Mouse (Mus musculus) intestine, embryonic 14.5 days (tissue): ENCODE results near the gene Lrtm1. TPM values are rescaled to one million over a fixed set of nuclear protein-coding genes. Genes with fewer than 3 reads are reported as not detected.

Source experiments
- ATAC-seq: fragments of 200-750 bp; cut with Nextera tagmentation; replicated peaks from 2 replicates; pipeline ENCODE4 v1.8.0; 2017; ENCODE audit warnings: low read depth, moderate number of reproducible peaks, moderate TSS enrichment, moderate library complexity; ENCODE audit not compliant: low FRiP score, low TSS enrichment
- DNase-seq: peaks from one replicate; pipeline ENCODE4 v3.0.0-alpha.2; 2018; ENCODE audit warnings: low spot score
- H3K27ac ChIP-seq: fragments of 300-500 bp; sonication (generic); 2 replicates; pipeline ENCODE4 v1.5.1; 2014; ENCODE audit warnings: low read depth, mild to moderate bottlenecking, control low read depth
- H3K27me3 ChIP-seq: fragments of 300-500 bp; sonication (generic); replicated peaks from 2 replicates; pipeline ENCODE4 v1.6.1; 2014; ENCODE audit warnings: low read length, control low read depth; ENCODE audit not compliant: control insufficient read depth, insufficient read depth
- H3K36me3 ChIP-seq: fragments of 300-500 bp; sonication (generic); 2 replicates; pipeline ENCODE4 v1.6.1; 2014; ENCODE audit warnings: low read length, control low read depth; ENCODE audit not compliant: control insufficient read depth, insufficient read depth
- H3K4me1 ChIP-seq: fragments of 300-500 bp; sonication (generic); replicated peaks from 2 replicates; pipeline ENCODE4 v1.6.1; 2014; ENCODE audit warnings: low read length, control low read depth, mixed read lengths; ENCODE audit not compliant: control insufficient read depth, insufficient read depth
- H3K4me2 ChIP-seq: fragments of 300-500 bp; sonication (generic); 2 replicates; pipeline ENCODE4 v1.6.1; 2014; ENCODE audit warnings: low read length
- H3K4me3 ChIP-seq: fragments of 300-500 bp; sonication (generic); 2 replicates; pipeline ENCODE4 v1.5.1; 2014; ENCODE audit warnings: low read depth, low read length, control low read depth, mixed read lengths
- H3K9ac ChIP-seq: fragments of 300-500 bp; sonication (generic); 2 replicates; pipeline ENCODE4 v1.6.1; 2014; ENCODE audit warnings: mild to moderate bottlenecking, low read length
- H3K9me3 ChIP-seq: fragments of 300-500 bp; sonication (generic); 2 replicates; pipeline ENCODE4 v1.6.1; 2016; ENCODE audit warnings: low read length, control low read depth; ENCODE audit not compliant: control insufficient read depth
- WGBS: fragments of 180-500 bp; shearing (Covaris S2); extraction: QIAGEN DNeasy Blood & Tissue Kit; methylation state at CpG from one replicate; pipeline ENCODE4 v1.1.7; 2014; 5-methylcytosine and 5-hydroxymethylcytosine counted together
- polyA plus RNA-seq: library from polyadenylated mRNA; unstranded; fragments of >200 nt; fragmentation: Nextera tagmentation; extraction: Ambion mirVana; gene quantifications from 2 replicates; pipeline ENCODE4 v1.2.1, GENCODE M21; 2014

Gene Lrtm1
- polyA plus RNA-seq, 1 experiment from 2014 or later, result not detected

DNA sequence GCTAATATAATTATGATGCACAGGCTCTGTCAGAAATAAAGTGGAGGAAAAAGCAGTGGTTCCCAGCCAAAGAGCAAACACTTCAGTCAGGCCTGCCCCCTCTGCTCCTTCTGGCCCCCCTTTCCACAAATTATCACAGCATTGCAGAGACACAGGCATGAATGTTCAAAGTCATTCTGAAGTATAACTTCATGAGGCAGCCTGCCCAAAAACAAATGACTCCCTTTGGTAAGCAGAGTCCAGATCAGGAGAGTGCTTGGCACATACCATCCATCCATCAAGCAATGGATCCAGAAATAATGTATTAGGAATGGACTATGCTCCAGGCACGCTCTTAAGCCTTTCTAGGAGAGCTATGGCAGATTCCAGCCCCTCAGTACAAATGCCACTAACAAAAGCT is 24.3 kb downstream of the Lrtm1 start:
- no peak overlapping the region for H3K9ac ChIP-seq
- H3K27ac ChIP-seq, result no peak overlapping the region
- no peak for ATAC-seq
- 50% methylated on average over 1 of the region's 1 CpGs for WGBS
- H3K36me3 ChIP-seq, result no peaks in the 10 kb centered on the region
- no peak overlapping the region for H3K4me2 ChIP-seq
- DNase-seq, result no peak
- no peaks in the 10 kb centered on the region for H3K9me3 ChIP-seq
- H3K27me3 ChIP-seq, result no peaks in the 10 kb centered on the region
- no peak overlapping the region for H3K4me3 ChIP-seq
- no peaks in the 10 kb centered on the region for H3K4me1 ChIP-seq

DNA sequence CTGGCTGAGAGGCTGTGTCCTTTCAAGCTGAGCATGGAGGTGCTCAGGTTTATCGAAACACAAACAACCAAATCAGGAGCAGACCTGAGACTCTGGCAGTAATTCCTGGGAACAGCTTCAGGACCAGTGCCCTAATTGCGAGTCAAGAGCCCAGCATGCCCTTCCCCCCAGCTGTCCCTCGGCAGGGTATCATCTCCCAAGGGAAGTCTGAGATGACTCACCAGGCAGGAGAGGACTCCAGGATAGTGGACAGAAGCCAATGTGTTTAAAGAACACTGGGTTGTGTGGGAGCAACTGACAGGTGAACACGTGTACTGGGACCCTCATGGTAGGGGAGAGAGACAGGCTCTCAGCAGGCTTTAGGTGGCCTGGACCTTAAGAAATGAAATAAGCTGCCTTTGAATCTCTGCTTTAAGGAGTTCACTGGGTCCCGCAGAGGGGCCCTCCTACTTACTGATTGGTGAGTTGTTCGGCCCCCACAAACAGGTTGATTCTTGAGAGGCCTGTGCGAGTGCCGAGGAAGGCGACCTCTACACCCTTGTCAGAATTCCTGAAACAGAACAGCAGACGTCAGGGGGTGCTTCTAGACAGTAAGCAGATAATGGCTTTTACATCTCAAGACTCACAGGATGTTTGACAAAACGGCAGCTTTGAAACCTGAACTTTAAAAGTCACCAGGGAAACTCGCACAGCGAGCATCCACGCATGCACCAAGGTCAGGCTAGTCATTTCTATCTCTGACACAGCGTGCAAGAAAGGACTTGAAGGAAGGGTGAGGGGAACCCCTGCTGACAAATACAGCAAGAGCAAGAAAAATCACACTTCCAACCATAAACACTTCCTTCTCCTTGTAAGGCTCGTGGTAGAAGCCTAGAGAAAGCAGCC is 34.2 kb downstream of the Lrtm1 start:
- DNase-seq (no peak), ATAC-seq (no peak)
- Histone ChIP-seq H3K27me3 (no peaks in the 10 kb centered on the region), H3K4me3 (no peak overlapping the region), H3K4me1 (0 out of 2 replicates have a peak, but pooled peaks cover 5% of the 10 kb centered on the region), H3K36me3 (no peaks in the 10 kb centered on the region), H3K4me2 (no peak overlapping the region), H3K9ac (no peak overlapping the region), H3K27ac (no peak overlapping the region), H3K9me3 (no peaks in the 10 kb centered on the region)
- 29% methylated on average over 16 of the region's 16 CpGs for WGBS

DNA sequence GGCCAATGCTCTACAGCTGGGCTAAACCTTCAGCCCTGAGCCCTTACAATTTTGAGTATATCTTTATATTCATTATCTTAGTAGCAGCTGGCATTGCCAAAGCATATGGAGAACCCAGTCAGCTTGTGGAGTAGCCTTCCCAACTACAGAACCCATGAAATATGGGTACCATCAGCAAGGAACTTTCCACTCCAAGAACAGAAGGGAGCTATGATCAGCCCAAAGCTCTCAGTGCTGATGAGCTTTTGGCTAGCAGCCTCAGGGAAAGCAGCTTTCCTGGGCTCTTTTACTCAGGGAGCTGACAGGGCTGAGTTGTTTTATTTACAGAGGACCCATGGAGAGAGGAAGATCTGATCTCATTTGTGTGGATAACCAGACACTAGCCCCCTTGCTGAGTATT is 42.7 kb downstream of the Lrtm1 start:
- no peaks in the 10 kb centered on the region for H3K36me3 ChIP-seq
- ATAC-seq (no peak), DNase-seq (no peak)
- H3K9ac ChIP-seq, result no peak overlapping the region
- no peaks in the 10 kb centered on the region for H3K27me3 ChIP-seq
- H3K9me3 ChIP-seq, result no peaks in the 10 kb centered on the region
- H3K4me2 ChIP-seq, result no peak overlapping the region
- no peak overlapping the region for H3K27ac ChIP-seq
- H3K4me1 ChIP-seq, result no peaks in the 10 kb centered on the region
- no peak overlapping the region for H3K4me3 ChIP-seq

DNA sequence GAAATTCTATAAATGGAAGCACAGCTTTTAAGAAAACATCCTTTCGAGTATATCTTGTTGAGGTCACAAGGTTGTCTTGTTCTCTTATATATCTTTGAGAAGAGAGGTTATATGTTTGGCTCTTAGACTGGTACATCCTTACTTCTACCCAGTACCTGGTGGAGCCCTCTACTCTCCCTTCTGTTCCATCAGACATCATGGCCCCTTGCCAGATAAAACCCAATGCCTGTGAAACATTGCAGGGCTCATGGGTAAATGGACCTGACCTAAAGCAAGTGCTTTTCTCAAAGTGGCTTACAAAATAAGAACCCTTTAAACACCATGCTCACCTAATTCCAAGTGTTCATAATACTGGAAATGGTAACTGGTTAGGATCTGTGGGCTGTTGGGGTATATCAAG is 43.5 kb downstream of the Lrtm1 start:
- ATAC-seq (no peak), DNase-seq (no peak)
- Histone ChIP-seq H3K4me1 (no peaks in the 10 kb centered on the region), H3K27me3 (no peaks in the 10 kb centered on the region), H3K27ac (no peak overlapping the region), H3K4me2 (no peak overlapping the region), H3K9me3 (no peaks in the 10 kb centered on the region), H3K36me3 (no peaks in the 10 kb centered on the region), H3K9ac (no peak overlapping the region), H3K4me3 (no peak overlapping the region)
- 83% methylated on average over 1 of the region's 1 CpGs for WGBS

DNA sequence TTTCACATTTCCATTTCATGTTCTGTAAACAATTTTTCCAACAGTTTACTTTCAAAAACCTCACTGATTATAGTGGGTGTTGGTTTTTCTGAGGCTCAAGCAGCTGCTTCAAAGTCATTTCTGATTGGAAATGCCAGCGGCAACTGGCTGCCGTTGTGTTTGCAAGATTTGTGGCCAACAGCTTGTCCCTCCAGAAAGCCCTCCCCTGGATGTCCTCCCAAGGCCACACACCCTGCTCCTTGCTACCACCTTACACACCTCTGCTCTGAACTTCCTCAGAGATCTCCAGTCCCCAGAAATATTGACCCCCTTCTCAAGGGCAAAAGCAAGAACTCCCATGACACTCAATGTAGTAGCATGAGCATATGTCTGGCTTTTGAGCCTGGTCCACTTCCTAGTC is 44.7 kb downstream of the Lrtm1 start:
- no peak overlapping the region for H3K4me3 ChIP-seq
- DNase-seq, result no peak

DNA sequence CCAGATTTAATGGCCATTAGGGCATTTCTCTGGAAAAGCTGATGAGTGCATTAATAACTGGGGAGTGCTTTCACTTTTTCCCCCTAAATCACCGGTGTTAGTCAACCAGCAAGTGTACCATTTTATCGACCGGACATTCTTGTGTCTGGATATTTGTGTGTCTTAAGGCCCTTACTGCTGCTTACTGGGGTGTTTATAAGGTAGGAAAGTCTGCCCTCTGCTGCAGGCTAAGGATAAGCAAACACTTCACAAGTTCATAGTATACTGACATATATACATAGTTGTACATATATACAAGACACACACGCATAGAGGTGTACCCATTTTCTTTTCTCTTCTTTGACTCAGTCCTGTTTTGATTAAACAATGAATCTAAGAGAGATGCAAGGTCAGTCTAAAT is 55.7 kb downstream of the Lrtm1 start:
- Histone ChIP-seq H3K27ac (no peak overlapping the region), H3K9ac (no peak overlapping the region), H3K4me3 (no peak overlapping the region), H3K36me3 (no peaks in the 10 kb centered on the region), H3K4me1 (no peaks in the 10 kb centered on the region), H3K27me3 (no peaks in the 10 kb centered on the region), H3K4me2 (no peak overlapping the region), H3K9me3 (no peaks in the 10 kb centered on the region)
- no peak for DNase-seq
- 59% methylated on average over 4 of the region's 4 CpGs for WGBS
- ATAC-seq, result no peak

More for the DNA sequence above, 44.7 kb downstream of the Lrtm1 start:
- Histone ChIP-seq H3K4me2 (no peak overlapping the region), H3K36me3 (no peaks in the 10 kb centered on the region), H3K9me3 (no peaks in the 10 kb centered on the region), H3K27ac (no peak overlapping the region), H3K4me1 (no peaks in the 10 kb centered on the region), H3K27me3 (no peaks in the 10 kb centered on the region), H3K9ac (no peak overlapping the region)
- no peak for ATAC-seq
- WGBS, result 87% methylated on average over 2 of the region's 2 CpGs

DNA sequence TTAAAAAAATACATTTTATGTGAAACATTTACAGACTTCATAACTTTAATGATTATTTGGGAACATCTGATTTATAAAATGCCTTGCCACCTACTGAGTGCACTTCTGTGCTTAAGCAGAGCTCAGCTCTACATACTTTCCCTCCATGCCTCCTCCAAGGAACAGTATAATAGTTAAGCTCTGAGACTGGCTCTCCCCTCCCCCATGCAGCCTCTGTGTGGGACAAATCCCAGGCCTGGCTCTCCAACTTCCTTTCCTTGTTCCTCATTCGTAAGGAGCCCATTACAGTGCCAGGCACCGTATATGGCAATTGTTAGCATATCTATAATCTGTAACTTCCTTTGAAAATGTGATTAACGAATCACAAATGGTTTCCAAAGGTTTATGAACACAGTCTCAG is 59.4 kb downstream of the Lrtm1 start:
- no peaks in the 10 kb centered on the region for H3K4me1 ChIP-seq
- ATAC-seq (no peak), DNase-seq (no peak)
- no peaks in the 10 kb centered on the region for H3K27me3 ChIP-seq
- no peak overlapping the region for H3K9ac ChIP-seq
- no peak overlapping the region for H3K27ac ChIP-seq
- H3K36me3 ChIP-seq, result no peaks in the 10 kb centered on the region
- H3K9me3 ChIP-seq, result no peaks in the 10 kb centered on the region
- 40% methylated on average over 3 of the region's 3 CpGs for WGBS
- H3K4me3 ChIP-seq, result no peak overlapping the region
- H3K4me2 ChIP-seq, result no peak overlapping the region

DNA sequence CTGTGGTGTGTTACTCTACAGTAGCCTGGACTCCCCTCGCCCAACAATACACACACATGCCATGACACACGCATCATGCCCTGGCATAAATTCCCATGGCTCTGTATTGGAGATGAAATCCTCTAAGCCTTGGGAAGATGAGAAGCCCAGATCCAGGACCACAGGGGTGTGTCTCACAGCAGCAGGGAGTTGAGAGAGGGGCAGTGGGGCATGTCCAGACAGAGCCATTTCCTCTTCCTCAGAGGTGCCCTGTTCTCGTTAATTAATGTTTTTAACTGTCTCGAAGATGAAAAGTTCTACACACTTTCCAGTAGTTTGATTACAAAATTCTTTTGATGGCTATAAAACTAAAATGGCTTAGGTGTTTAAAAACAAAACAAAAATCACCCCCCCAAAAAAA is 62.2 kb downstream of the Lrtm1 start:
- ATAC-seq, result no peak
- Histone ChIP-seq H3K27ac (no peak overlapping the region), H3K9ac (no peak overlapping the region), H3K27me3 (no peaks in the 10 kb centered on the region), H3K4me1 (no peaks in the 10 kb centered on the region), H3K4me2 (no peak overlapping the region), H3K36me3 (no peaks in the 10 kb centered on the region), H3K4me3 (no peak overlapping the region), H3K9me3 (no peaks in the 10 kb centered on the region)
- 86% methylated on average over 4 of the region's 4 CpGs for WGBS
- DNase-seq, result no peak

DNA sequence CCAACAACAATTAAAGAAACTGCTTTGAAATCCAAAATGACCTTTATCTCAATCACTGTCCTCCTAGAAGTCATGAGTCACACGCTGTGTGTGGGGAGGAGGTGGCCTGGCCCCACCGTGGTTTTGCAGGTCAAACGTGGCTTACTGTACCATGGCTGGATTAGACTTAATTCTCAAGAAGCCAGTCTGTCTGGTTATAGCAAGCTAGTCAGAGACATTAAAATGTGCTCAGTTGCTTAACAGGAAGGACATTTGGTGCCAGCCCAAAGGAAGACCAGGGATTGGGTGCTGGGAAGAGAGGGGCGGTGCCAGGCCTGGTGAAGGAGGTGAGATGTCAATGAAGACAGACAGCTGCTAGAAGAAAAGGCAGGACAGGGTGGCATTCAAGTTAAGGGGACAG is 62.6 kb downstream of the Lrtm1 start:
- H3K27me3 ChIP-seq, result no peaks in the 10 kb centered on the region
- no peaks in the 10 kb centered on the region for H3K9me3 ChIP-seq
- H3K9ac ChIP-seq, result no peak overlapping the region
- no peak for DNase-seq
- no peak overlapping the region for H3K4me3 ChIP-seq
- H3K36me3 ChIP-seq, result no peaks in the 10 kb centered on the region
- ATAC-seq, result no peak
- H3K4me1 ChIP-seq, result no peaks in the 10 kb centered on the region
- WGBS, result 80% methylated on average over 4 of the region's 4 CpGs
- H3K27ac ChIP-seq, result no peak overlapping the region
- H3K4me2 ChIP-seq, result no peak overlapping the region
